Mouse (Mus musculus) thymus, postnatal 4 days (tissue): ENCODE data around the gene Vps13c.

Experiments
- DNase-seq: peaks from one replicate; pipeline ENCODE4 v3.0.0; 2021

The Vps13c gene

DNA sequence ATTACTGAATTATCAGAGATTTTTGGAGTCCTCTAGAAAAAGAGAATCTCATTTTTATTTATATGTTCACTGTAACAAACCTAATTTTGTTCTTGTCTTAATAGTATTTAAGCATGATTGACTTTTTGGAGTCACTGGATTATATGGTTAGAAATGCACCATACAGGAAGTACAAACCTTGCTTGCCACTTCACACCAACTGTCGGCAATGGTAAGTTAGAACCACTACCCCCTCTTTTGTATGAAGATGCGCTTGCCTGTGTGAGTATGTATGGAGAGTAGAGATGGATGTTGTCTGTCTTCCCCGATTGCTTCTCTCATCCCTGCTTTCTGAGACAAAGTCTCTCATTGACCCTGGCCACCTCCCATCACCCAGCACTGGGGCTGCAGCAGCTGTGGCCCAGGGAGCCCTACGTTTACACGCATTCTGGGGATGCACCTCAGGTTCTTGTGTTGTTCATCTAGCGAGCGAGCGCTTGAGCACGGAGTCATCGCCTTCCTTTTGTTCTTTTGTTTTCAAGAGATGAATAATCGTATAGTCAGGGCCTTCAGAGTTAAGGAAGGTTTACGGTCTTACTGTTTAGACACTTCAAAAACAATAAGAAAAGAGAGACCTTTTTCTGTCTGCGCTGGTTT is 43.3 kb downstream of the Vps13c start:
- DNase-seq: no peak

DNA sequence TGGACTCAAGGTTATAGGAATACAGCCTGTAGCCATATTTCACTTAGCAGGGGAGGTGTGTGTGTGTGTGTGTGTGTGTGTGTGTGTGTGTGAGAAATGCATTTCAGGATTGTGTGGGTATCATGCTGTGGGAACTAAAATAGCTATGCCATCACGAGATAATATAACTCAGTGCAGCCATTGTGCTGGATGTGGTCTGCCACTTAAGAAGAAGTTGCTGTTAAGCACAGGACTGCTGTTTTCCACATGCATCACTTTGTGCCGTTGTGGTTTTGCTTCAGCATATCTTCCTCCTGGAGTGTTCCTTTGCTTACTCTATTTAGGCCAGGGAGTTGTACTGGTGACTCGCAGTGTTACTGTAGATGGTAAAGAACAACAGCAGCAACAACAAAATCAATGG is 43.9 kb downstream of the Vps13c start:
- no peak for DNase-seq

DNA sequence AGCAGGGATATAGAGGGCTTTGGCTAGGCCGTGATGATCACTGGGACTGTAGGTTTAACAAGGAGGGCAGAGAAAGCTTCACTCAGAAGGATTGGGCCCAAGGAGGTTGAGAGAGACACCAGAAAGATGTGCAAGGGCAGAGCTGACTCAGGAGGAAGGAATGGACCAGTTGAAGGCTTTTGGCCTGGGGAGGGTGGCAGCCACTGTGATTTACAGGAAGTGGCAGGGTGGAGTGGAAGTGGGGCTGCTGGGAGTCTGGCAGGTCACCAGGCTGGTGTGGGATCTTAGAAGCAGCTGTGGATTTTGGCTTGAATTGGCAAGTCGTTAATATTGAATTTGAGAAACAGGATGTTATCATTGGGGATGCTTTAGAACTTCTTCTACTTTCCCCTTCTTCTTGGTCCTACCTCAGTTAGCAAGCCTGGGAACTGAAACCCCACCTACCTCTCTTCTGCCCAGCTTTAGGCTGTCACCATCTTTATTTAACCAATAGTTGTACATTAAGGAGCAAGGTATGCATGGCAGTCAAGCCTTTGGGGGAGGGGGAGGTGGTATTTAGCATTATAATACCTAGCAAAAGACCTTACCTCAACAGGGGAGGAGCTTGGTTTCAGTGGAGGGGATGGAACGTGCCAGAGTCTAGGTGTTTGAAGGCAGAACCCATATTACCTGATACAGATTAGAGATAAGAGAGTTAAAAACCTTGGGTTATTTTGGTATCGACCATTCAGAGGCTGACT is 47.0 kb downstream of the Vps13c start:
- no peak for DNase-seq

DNA sequence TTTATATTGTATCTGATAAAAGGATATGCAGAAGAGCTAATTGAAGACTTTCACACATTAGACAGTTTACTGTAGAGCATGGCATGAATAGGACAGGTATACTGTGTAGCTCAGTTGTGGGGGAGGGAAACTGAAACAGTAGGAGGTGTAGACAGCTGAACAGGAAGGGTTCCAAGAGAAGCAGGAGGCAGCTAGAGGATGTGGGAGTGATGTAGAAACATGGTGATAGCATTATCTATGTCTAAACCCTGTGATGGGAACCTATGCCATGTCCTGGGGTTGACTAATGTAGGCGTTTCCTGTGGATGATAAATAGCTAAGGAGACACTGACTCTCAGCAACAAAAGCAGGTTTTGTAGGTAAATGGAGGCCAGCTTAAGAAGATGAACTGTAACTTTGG is 53.3 kb downstream of the Vps13c start:
- DNase-seq: no peak

DNA sequence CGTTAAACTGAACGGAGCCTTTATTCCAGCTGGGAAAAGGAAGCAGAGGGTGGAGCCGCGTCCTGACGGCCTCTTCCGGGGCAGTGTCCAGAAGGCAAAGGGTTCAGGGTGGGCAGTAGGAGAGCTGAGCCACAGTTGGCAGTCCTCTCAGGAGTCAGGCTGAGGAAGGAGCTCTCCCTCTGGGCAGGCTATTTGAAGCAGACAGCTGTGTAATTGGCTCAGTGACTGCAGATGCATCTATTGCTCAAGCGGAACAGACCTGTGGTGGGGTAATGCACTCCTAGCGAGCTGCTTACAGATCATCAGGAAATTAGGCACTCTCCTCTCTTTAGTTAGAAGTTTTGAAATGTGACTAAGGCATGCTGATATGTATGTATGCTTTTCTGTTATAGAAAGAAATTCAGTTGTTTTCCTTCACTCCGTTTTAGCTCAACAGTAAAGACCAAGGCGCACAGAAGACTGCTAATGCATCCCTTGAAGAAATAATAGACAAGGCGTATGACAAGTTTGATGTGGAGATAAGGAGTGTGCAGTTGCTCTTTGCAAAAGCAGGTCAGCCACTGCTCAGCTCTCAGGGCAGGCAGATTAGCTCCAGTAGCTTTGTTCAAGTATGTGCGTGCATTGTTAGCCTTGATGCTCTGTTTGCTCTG is 56.6 kb downstream of the Vps13c start:
- no peak for DNase-seq

DNA sequence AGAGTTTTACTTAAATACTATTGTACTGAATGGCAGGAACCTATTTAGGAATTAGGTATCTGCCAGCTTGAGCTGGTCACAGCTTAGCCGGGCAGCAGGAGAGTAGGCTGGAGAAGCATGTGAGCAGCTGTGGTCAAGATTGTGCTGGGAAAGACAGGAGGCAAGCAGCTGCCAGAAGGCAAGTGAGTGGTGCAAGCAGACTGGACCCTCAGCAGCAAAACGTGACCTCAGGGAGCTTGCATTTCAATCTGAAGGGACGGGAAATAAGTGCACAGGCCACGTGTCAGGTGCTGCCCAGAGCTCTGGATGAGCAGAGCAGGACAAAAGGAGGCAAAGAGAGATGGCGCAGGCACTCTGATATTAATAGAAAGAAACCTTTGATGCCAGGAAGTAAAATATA is 60.2 kb downstream of the Vps13c start:
- DNase-seq: no peak

DNA sequence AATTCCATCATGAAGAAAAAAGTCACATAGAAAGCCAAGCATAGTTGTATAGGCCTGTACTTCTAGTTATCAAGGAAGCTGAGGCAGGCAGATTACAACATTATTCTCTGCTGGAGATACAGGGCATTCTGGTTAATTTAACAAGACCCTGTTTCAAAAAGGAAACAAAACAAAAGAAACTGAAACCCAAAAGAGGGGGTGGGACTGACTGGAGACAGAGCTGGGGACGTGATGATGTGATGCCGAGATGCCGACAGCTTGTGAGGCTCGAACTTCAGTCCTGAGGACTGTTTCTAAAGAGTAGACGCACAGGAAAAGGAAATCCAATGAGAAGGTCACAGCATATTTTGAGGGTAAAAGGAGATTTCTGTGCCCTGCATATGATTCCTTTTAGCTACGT is 64.2 kb downstream of the Vps13c start:
- no peak for DNase-seq

DNA sequence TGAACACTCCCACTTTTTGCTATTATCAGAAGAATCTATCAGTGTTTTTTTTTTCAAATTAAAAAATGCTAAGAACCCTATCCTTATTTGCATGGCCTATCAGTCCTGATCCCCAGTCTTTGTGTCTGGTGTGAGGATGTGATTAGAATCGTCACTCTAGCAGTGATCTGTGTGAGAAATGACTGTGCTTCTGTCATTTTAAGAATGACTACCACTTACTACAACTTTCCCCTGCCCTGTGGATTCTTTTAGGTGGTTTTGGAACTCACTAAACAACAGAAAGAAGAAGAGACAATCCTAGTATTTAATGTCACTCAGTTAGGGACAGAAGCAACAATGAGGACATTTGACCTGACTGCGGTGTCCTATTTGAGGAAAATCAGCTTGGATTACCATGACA is 65.3 kb downstream of the Vps13c start:
- DNase-seq: no peak

DNA sequence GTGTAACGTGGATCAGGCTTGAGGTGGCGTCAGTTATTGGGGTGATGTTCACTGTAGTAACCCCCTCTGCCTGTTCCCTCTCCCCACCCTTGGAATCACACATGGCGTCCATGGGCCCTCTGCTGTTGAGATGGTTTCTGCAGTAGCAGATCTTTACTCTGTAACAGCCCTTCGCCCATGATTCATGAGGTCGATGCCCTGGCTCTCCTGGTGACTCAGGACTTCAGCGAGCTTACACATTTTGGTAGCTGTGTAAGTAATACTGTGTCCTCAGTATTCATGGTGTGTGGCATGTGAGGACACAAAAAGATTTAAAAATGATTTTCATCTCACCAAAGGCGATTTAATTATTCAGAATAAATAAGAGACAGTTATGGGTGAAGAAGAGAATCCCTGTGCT is 74.5 kb downstream of the Vps13c start:
- DNase-seq: no peak

DNA sequence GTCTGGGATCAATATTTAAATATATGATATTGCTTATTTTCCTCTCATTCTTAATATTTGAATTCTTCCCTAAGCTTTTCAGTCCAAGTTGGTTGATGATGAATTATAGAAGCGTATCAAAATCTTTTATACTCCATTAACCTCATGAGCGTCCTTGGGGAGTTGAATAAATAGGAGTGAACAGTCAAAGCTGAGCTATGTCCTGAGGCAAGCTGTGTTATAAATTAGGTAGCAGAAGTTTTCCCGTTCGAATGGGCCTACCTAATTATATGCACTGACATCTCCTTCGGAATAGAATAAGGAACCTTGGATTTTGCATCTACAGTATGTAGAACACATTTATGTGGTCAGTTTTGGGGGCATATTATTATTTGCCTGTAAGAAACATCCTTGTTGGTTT is 82.2 kb downstream of the Vps13c start:
- DNase-seq: no peak

DNA sequence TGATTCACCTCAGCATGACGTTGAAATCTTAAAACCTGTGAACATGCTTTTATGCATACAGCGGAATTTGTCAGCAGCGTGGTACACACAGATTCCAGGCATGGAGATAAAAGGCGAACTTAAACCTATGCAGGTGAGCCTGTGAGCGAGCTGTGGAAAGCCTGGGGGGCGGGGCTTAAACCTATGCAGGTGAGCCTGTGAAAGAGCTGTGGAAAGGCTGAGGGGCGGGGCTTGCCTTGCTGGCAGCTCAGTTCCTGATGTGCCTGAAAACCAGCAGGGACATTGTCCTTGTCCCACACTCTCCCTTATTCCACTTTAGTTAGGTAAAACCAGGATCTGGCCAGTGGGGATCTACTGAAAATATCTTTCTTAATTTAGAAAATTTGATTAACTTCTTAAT is 90.4 kb downstream of the Vps13c start:
- peak; percentile 10 for DNase-seq

DNA sequence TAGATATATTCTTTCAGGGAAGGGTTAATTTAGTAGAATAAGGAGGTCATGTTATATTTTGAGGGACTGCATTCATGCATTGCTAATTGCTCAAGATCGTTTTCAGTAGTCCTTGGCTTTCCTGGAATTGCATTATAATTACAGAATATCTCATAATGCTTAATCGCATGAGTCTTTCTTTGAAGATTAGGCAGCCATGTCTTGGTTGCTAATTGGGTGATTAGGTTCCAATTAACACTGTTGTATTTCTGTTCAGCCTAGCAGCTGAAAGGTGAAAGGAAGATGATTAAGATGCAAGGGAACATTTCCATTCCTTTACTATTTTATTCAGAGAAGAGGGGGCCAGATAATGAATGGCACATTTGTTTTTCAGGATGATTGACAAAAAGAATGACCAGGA is 97.1 kb downstream of the Vps13c start:
- DNase-seq: no peak

DNA sequence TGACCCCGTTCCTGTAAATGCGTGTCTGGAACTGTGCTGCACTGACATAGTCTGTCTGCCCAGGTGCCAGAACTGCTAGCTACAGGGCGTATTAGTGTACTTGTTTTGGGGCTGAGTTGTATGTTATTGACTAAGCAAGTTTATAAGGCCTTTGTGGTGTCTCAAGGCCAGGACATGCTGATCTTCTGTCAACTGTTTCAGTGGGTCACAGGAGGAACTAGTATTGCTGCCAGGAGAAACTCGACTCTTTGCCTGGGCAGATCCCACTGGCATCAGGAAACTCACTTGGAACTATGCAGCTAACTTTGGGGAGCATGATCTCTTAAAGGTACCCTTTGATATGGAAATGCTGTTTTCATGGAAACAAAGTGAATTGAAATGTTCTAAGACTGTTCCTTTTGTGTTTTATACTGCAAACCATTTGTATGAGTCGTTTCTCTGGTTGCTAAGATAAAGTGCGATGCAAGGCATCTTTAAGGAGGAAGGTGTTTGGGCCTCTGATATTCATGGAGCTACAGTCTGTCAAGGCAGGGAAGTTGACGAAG is 115.3 kb downstream of the Vps13c start:
- no peak for DNase-seq

DNA sequence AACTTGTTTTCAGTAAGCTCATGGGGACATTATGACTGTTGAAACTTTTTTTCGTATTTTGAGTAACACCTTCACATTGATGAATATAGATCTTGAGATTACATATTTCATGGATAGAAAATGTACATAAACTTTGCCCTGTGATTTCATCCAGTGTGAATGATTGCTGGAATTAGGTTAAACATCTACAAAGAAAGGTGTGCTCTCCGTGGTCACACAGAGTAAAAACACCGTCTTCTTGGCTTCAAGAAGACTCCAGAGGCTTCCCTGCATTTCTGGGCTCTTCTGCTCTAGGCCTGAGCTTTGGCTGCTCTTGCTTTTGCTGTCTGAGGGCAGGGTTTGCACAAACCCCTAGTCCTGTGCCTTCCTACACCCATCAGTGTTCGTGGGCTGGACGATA is 121.8 kb downstream of the Vps13c start:
- DNase-seq: no peak

DNA sequence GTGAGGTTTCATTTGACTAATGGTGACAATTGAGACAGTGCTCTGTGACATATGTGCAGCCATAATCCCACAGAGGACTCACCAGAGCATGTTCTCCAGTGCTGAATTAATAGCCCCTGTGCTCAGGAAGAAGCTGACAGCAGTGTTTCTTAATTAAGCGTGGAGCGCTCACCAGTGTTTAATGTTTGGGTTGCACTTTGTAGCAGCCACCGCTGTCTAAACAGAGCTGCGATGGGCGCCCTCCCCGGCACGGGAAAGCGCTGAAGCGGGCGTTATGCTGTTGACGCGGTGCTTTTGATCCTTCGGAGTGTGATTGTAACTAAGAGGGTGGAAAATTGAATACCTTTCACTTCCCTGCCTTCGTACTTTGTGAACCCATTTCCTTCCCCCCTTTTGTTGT is 125.7 kb downstream of the Vps13c start:
- no peak for DNase-seq

DNA sequence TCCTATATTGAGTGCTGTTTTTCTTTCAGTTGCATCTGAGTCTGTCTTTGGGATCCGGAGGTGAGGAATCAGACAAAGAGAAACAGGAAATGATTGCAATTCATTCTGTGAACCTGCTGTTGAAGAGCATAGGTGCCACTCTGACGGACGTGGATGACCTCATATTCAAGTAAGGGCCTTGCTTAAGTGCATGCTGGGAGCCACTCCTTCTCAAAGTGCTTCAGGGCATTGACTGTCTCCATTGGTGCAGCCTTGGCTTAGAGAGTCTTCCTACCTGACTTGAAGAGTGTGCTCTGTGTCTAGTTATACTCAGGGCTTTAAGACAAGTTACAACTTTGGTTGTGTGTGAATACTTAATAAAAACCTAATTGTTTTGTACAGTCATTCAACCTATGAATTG is 126.8 kb downstream of the Vps13c start:
- DNase-seq: no peak

DNA sequence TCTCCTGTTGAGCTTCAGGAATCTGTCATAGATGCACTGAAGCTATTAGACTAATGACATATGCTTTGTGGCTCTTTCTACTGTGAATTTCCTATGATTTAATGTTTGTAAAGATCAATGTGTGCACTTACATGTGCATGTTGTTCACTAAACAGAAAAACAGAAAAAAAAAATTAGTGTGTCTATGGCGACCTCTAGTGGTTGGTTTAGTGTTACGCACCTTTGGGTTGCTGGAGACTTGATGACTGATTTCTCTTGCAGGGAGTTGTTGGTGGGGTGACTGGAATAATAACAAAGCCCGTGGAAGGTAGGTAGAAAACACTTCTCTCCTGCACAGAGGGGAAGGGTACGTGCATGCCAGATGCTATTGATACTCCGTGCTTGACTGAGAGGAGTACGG is 133.3 kb downstream of the Vps13c start:
- no peak for DNase-seq

DNA sequence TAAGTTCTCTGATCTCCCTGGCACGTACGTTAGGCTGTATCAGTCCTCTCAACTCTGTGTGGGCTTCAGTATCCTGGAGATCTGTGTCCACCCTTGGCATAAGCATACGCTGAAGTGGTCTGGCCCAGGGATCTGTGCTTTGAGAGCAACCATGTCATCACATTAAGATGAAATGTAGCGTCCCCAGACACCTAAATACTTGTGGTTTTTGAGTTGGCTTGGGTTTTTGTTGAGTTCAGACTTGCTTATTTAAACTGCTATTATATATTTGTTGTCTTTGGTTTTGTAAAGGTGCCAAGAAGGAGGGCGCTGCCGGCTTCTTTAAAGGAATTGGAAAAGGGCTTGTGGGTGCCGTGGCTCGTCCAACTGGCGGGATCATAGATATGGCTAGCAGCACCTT is 135.3 kb downstream of the Vps13c start:
- no peak for DNase-seq

DNA sequence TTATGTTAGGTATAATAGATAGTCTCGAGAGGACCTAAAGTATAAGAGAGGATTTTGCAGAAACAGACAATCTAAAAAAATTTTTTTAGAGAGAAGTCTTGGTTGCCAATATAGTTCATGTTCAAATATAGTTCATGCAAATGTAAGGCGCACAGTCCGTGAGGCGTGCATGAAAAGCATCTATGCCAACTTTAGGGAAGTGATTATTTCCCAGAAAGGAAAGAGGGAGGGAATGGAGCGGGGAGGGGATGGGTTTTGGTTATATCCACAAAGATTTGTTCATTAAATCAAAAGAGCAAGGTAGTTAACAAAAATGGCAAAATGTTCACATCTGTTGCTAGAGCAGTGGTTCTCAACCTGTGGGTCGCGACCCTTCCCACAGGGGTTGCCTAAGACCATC is 166.4 kb downstream of the Vps13c start:
- no peak for DNase-seq

DNA sequence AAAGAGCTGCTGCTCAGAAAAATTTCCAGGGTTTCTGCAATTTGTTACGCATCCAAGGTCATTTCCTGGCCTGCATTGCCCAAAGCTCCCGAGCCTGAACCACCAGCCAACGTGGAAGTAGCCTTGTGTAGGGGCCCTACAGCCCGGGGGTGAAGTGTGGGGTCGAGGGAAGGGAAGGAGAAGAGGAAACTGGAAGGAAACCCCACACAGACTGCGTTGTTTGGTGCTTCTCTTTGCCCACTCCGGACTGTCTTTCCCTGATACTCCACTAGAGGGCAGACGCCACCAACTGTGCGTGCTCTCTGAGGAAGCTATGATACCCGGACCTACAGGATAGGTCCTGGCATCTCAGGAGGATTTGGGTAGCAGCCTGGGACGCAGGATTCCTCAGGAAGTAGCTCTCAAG is 174.8 kb downstream of the Vps13c start:
- peak; percentile 72 for DNase-seq

DNA sequence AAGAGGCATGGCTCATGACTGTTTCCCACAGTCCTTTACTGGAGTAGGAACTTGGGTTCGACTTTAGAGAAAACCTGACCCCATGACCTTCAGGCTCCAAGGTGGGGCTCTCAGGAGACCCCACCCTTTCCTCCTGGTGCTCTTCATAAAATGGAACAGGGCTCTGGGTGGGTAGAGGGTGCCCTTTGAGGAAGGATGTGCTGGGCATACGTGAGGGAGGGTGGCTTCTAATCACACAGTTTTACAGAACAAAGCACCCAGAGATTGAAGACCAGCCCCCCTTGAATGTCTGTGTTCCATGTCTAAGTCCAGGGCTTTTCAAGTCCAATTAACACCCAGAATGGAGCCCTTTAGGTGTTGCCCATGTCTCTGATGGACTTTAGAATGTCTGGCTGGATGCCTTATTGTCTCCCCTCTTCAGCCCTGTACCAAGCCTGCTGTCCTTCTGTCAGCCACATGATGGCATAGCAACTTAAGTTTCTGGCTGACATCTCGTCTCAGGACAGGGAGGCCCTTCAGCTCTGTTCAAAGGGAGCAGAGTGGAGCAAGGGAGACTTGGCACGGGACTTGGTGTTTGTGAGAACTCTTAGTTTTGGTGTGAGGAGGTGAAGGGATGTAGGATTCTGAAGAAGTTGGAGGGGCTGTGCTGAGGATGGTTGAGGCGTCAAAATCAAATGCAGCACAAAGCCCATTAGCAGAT is 176.2 kb downstream of the Vps13c start:
- no peak for DNase-seq

DNA sequence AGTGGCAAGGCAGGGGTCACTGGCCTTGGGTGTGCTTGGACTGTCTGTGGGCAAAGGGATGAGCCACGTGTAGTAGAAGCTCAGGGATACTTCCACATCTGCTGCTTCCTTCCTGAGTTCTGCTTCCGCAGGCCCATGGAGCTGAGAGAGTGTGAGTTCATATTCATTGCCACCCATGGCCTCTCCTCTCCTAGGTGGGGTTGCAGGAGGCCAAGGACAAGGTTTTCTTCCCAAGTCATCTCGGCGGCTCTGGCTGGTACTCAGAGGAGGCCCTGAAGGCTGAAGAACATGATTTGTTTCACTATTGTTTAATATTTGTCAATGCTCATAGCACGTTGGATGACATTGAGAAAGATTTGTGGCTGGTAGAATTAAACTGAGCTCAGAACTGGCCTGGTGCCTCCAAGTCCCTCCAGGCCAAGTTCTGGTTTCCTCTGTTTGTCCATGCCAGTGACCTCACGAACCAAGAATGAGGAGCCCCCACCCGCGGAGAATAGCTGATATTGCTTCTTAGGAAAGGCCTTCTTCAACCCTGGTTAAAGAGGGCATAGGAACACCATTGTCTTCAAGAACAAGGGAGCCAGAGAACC is 180.7 kb downstream of the Vps13c start:
- no peak for DNase-seq
